Mouse (Mus musculus) lung, postnatal 0 days (tissue): ENCODE measurements around the gene Zc2hc1c. TPM values are rescaled to one million over a fixed set of nuclear protein-coding genes. Genes with fewer than 3 reads are reported as not detected.

Source experiments
- ATAC-seq: fragments of 200-750 bp; cut with Nextera tagmentation; 2 replicates; pipeline ENCODE4 v1.8.0; 2017; ENCODE audit warnings: moderate library complexity
- DNase-seq: peaks from one replicate; pipeline ENCODE4 v3.0.0-alpha.2; 2016; ENCODE audit warnings: low spot score
- H3K27ac ChIP-seq: fragments of 300-500 bp; sonication (generic); 2 replicates; pipeline ENCODE4 v1.5.1; 2014; ENCODE audit warnings: antibody characterized with exemption, mild to moderate bottlenecking, low read length, mixed read lengths
- H3K27me3 ChIP-seq: fragments of 300-500 bp; sonication (generic); replicated peaks from 2 replicates; pipeline ENCODE4 v1.6.1; 2014; ENCODE audit warnings: low read length, mixed read lengths; ENCODE audit not compliant: insufficient read depth
- H3K36me3 ChIP-seq: fragments of 300-500 bp; sonication (generic); 2 replicates; pipeline ENCODE4 v1.6.1; 2014; ENCODE audit warnings: low read length, mixed read lengths; ENCODE audit not compliant: insufficient read depth
- H3K4me1 ChIP-seq: fragments of 300-500 bp; sonication (generic); 2 replicates; pipeline ENCODE4 v1.6.1; 2014; ENCODE audit warnings: antibody characterized with exemption, low read depth, low read length, mixed read lengths; ENCODE audit not compliant: insufficient read depth
- H3K4me2 ChIP-seq: fragments of 300-500 bp; sonication (generic); replicated peaks from 2 replicates; pipeline ENCODE4 v1.6.1; 2014; ENCODE audit warnings: low read depth, mild to moderate bottlenecking, low read length, moderate library complexity, mixed read lengths
- H3K4me3 ChIP-seq: fragments of 300-500 bp; sonication (generic); 2 replicates; pipeline ENCODE4 v1.5.1; 2014; ENCODE audit warnings: low read depth, low read length
- H3K9ac ChIP-seq: fragments of 300-500 bp; sonication (generic); replicated peaks from 2 replicates; pipeline ENCODE4 v1.6.1; 2014; ENCODE audit warnings: low read depth, mild to moderate bottlenecking
- H3K9me3 ChIP-seq: fragments of 300-500 bp; sonication (generic); 2 replicates; pipeline ENCODE4 v1.6.1; 2016; ENCODE audit warnings: low read length, mixed read lengths
- CTCF ChIP-seq: IDR thresholded peaks from 2 replicates; pipeline ENCODE4 v1.5.1; 2016; ENCODE audit warnings: antibody characterized with exemption, mild to moderate bottlenecking
- EP300 ChIP-seq: IDR thresholded peaks from 2 replicates; pipeline ENCODE4 v1.6.1; 2016; ENCODE audit warnings: antibody characterized with exemption, mild to moderate bottlenecking, control low read depth
- WGBS: fragments of 180-500 bp; shearing (Covaris S2); extraction: QIAGEN DNeasy Blood & Tissue Kit; methylation state at CpG from one replicate; pipeline ENCODE4 v1.1.7; 2014; 5-methylcytosine and 5-hydroxymethylcytosine counted together
- microRNA-seq: library from miRNA; unstranded; fragments of <30 nt; microRNA quantifications from one replicate; pipeline ENCODE4, GENCODE M21; 2016
- polyA plus RNA-seq: library from polyadenylated mRNA; unstranded; fragments of >200 nt; fragmentation: Nextera tagmentation; extraction: Ambion mirVana; gene quantifications from 2 replicates; pipeline ENCODE4 v1.2.1, GENCODE M21; 2015

The Zc2hc1c gene
- polyA plus RNA-seq, 1 experiment from 2014 or later: 2.7 TPM

- no peak for DNase-seq
- no peak for TF ChIP-seq CTCF
- no peak for TF ChIP-seq EP300
- Histone ChIP-seq H3K27ac (peak overlapping the region; percentile 64), H3K9ac (no peak overlapping the region), H3K4me1 (peaks cover 8% of the 10 kb centered on the region; the same call in 1 of the 2 replicates), H3K4me3 (no peak overlapping the region), H3K27me3 (no peaks in the 10 kb centered on the region), H3K36me3 (peaks cover 15% of the 10 kb centered on the region; the same call in 1 of the 2 replicates), H3K9me3 (no peaks in the 10 kb centered on the region), H3K4me2 (no peak overlapping the region)
- 62% methylated on average over 3 of the region's 3 CpGs for WGBS
- no peak for ATAC-seq
These were observed 58.8 kb downstream of the Zc2hc1c start for GRCm38 (mm10) chr12:85347196-85347595.

- Histone ChIP-seq H3K4me3 (no peak overlapping the region), H3K27ac (peak overlapping the region; percentile 60), H3K4me2 (no peak overlapping the region), H3K9me3 (no peaks in the 10 kb centered on the region), H3K4me1 (peaks cover 8% of the 10 kb centered on the region; the same call in 1 of the 2 replicates), H3K27me3 (no peaks in the 10 kb centered on the region), H3K36me3 (peaks cover 19% of the 10 kb centered on the region), H3K9ac (no peak overlapping the region)
- peak; percentile 71 for DNase-seq
- 56% methylated on average over 6 of the region's 6 CpGs for WGBS
- peak; percentile 57 for ATAC-seq
- no peak for TF ChIP-seq CTCF
- peak; percentile 65 for TF ChIP-seq EP300
These were observed 59.9 kb downstream of the Zc2hc1c start for GRCm38 (mm10) chr12:85348338-85348737.

Small RNA genes within 50 kb of the gene (microRNA-seq; reads per million reads assigned to microRNA genes)
- not detected for gene Mir6938

Other genes starting within 250 kb of the Zc2hc1c start
- 3.7 and 5.6 TPM in 2 replicates for gene Prox2, start 177.8 kb upstream of the Zc2hc1c start, polyA plus RNA-seq
- gene Dlst, start 177.8 kb upstream of the Zc2hc1c start, polyA plus RNA-seq: 70.7 and 72.5 TPM in 2 replicates
- 0.82 and 0.83 TPM in 2 replicates for gene Rps6kl1, start 137.3 kb upstream of the Zc2hc1c start, polyA plus RNA-seq
- gene Pgf, start 110.8 kb upstream of the Zc2hc1c start, polyA plus RNA-seq: 12.7 and 19.0 TPM in 2 replicates
- gene Eif2b2, start 69.1 kb upstream of the Zc2hc1c start, polyA plus RNA-seq: 58.7 and 64.9 TPM in 2 replicates
- 4.2 and 5.0 TPM in 2 replicates for gene Mlh3, start 18.0 kb upstream of the Zc2hc1c start, polyA plus RNA-seq
- 54.9 and 68.2 TPM in 2 replicates for gene Acyp1, start 153 bp upstream of the Zc2hc1c start, polyA plus RNA-seq
- gene Nek9, start 50.8 kb downstream of the Zc2hc1c start, polyA plus RNA-seq: 11.1 and 11.5 TPM in 2 replicates
- gene Tmed10, start 86.3 kb downstream of the Zc2hc1c start, polyA plus RNA-seq: 329 and 354 TPM in 2 replicates
- 30.8 and 33.8 TPM in 2 replicates for gene Fos, start 185.3 kb downstream of the Zc2hc1c start, polyA plus RNA-seq